Mouse (Mus musculus) midbrain, postnatal 0 days (tissue): ENCODE results near the gene Det1. TPM values are rescaled to one million over a fixed set of nuclear protein-coding genes. Genes with fewer than 3 reads are reported as not detected.

Source experiments
- ATAC-seq: fragments of 200-750 bp; cut with Nextera tagmentation; 2 replicates; pipeline ENCODE4 v1.8.0; 2017; ENCODE audit warnings: moderate number of reproducible peaks, mild to moderate bottlenecking, moderate TSS enrichment, moderate library complexity; ENCODE audit not compliant: low FRiP score
- DNase-seq: peaks from one replicate; pipeline ENCODE4 v3.0.0-alpha.2; 2015; ENCODE audit warnings: low spot score
- H3K27ac ChIP-seq: fragments of 300-500 bp; sonication (generic); 2 replicates; pipeline ENCODE4 v1.5.1; 2014; ENCODE audit warnings: low read depth, mild to moderate bottlenecking, low read length, mixed read lengths
- H3K27me3 ChIP-seq: fragments of 300-500 bp; sonication (generic); 2 replicates; pipeline ENCODE4 v1.6.1; 2014; ENCODE audit warnings: low read length, control low read depth, mixed read lengths; ENCODE audit not compliant: insufficient read depth
- H3K36me3 ChIP-seq: fragments of 300-500 bp; sonication (generic); 2 replicates; pipeline ENCODE4 v1.6.1; 2014; ENCODE audit warnings: low read length, control low read depth, mixed read lengths; ENCODE audit not compliant: insufficient read depth
- H3K4me1 ChIP-seq: fragments of 300-500 bp; sonication (generic); 2 replicates; pipeline ENCODE4 v1.6.1; 2014; ENCODE audit warnings: mild to moderate bottlenecking, control low read depth, antibody characterized with exemption, low read length, mixed read lengths; ENCODE audit not compliant: insufficient read depth
- H3K4me2 ChIP-seq: fragments of 300-500 bp; sonication (generic); 2 replicates; pipeline ENCODE4 v1.6.1; 2014; ENCODE audit warnings: low read depth, mild to moderate bottlenecking, low read length, mixed read lengths; ENCODE audit not compliant: poor library complexity, severe bottlenecking
- H3K4me3 ChIP-seq: fragments of 300-500 bp; sonication (generic); 2 replicates; pipeline ENCODE4 v1.5.1; 2014; ENCODE audit warnings: low read depth, mild to moderate bottlenecking, low read length, moderate library complexity
- H3K9ac ChIP-seq: fragments of 300-500 bp; sonication (generic); replicated peaks from 2 replicates; pipeline ENCODE4 v1.6.1; 2014; ENCODE audit warnings: mild to moderate bottlenecking, low read length, moderate library complexity, mixed read lengths; ENCODE audit not compliant: poor library complexity, severe bottlenecking
- H3K9me3 ChIP-seq: fragments of 300-500 bp; sonication (generic); 2 replicates; pipeline ENCODE4 v1.6.1; 2016; ENCODE audit warnings: low read length, control low read depth
- CTCF ChIP-seq: IDR thresholded peaks from 2 replicates; pipeline ENCODE4 v1.5.1; 2016; ENCODE audit warnings: antibody characterized with exemption, mild to moderate bottlenecking
- WGBS: fragments of 180-500 bp; shearing (Covaris S2); extraction: QIAGEN DNeasy Blood & Tissue Kit; methylation state at CpG from one replicate; pipeline ENCODE4 v1.1.7; 2014; 5-methylcytosine and 5-hydroxymethylcytosine counted together
- polyA plus RNA-seq: library from polyadenylated mRNA; unstranded; fragments of >200 nt; fragmentation: Nextera tagmentation; extraction: Ambion mirVana; gene quantifications from 2 replicates; pipeline ENCODE4 v1.2.1, GENCODE M21; 2015
- total RNA-seq: library from RNA; depleted of rRNA; stranded (reverse); fragments of >200 nt; gene quantifications from 2 replicates; pipeline ENCODE4 v1.2.3, GENCODE M21; 2014

The Det1 gene
- total and polyA plus RNA-seq, 2 experiments from 2014 or later, result 6.2 to 13.2 TPM

DNA sequence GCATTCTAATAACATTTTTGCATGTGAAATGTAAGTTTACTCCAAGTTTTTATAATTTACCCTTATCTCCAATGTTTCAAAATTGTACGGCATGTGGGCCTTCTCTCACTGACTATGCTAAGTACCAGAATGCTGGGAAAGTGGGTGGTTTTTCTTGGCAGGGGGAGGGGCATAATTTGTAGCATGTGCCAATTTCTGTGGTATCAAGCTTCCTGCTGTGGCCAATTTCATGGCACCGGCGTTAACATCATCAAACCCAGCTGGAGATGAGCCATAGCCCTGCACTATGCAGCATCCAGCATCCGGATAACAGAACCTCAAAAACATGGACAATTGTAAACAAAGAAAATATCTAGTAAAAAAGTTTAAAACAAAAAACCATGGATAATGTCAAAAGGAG is 9.8 kb downstream of the Det1 start:
- H3K27me3 ChIP-seq, result no peaks in the 10 kb centered on the region
- no peak overlapping the region for H3K4me3 ChIP-seq
- DNase-seq (no peak), ATAC-seq (no peak)
- no peak for TF ChIP-seq CTCF
- WGBS, result 58% methylated on average over 4 of the region's 4 CpGs
- H3K4me2 ChIP-seq, result no peak overlapping the region
- no peak overlapping the region for H3K27ac ChIP-seq
- H3K9me3 ChIP-seq, result no peaks in the 10 kb centered on the region
- peaks cover 23% of the 10 kb centered on the region; the same call in 1 of the 2 replicates for H3K36me3 ChIP-seq
- H3K4me1 ChIP-seq, result no peaks in the 10 kb centered on the region
- no peak overlapping the region for H3K9ac ChIP-seq

DNA sequence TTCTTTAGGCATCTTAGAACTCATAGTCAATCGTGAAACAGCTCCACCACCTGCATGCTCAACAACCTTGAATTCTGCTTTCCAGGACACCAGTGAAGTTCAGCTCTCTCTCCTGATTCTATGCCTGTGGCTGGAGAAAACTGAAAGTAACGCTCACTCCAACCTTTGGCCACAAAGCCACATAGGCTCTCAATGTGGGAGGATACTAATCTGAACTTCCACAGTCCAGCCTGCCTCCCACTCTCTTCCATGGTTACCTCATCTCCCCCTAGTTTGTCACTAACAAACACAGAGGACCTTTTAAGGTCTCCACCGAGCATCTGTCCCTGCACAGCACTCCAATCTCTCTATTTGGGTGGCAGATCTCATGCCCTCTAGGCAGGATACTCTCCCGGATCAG is 11.4 kb downstream of the Det1 start:
- TF ChIP-seq CTCF, result no peak
- Histone ChIP-seq H3K27ac (no peak overlapping the region), H3K27me3 (no peaks in the 10 kb centered on the region), H3K4me2 (no peak overlapping the region), H3K9ac (no peak overlapping the region), H3K4me3 (no peak overlapping the region), H3K9me3 (no peaks in the 10 kb centered on the region), H3K36me3 (peaks cover 16% of the 10 kb centered on the region; the same call in 1 of the 2 replicates), H3K4me1 (no peaks in the 10 kb centered on the region)
- 83% methylated on average over 4 of the region's 4 CpGs for WGBS
- DNase-seq (no peak), ATAC-seq (no peak)

- ATAC-seq (no peak), DNase-seq (no peak)
- TF ChIP-seq CTCF, result no peak
- Histone ChIP-seq H3K27ac (0 out of 2 replicates have a peak overlapping the region, but pooled peaks have one; percentile 14), H3K4me3 (no peak overlapping the region), H3K36me3 (peaks cover 21% of the 10 kb centered on the region), H3K27me3 (no peaks in the 10 kb centered on the region), H3K4me1 (no peaks in the 10 kb centered on the region), H3K9me3 (no peaks in the 10 kb centered on the region), H3K4me2 (no peak overlapping the region), H3K9ac (no peak overlapping the region)
- WGBS, result 82% methylated on average over 14 of the region's 14 CpGs
Measured at GRCm38 (mm10) chr7:78827749-78828362, 19.2 kb downstream of the Det1 start.

GRCm38 (mm10) chr7:78826682-78827385 is 20.2 kb downstream of the Det1 start:
- 55% methylated on average over 9 of the region's 9 CpGs for WGBS
- H3K9me3 ChIP-seq, result no peaks in the 10 kb centered on the region
- peak; percentile 50 for TF ChIP-seq CTCF
- H3K36me3 ChIP-seq, result peaks cover 21% of the 10 kb centered on the region
- H3K27me3 ChIP-seq, result no peaks in the 10 kb centered on the region
- peak; percentile 44 for DNase-seq
- H3K4me3 ChIP-seq, result no peak overlapping the region
- no peak overlapping the region for H3K27ac ChIP-seq
- ATAC-seq, result no peak
- H3K4me1 ChIP-seq, result no peaks in the 10 kb centered on the region
- H3K9ac ChIP-seq, result no peak overlapping the region
- no peak overlapping the region for H3K4me2 ChIP-seq

- no peaks in the 10 kb centered on the region for H3K27me3 ChIP-seq
- H3K9ac ChIP-seq, result no peak overlapping the region
- H3K36me3 ChIP-seq, result no peaks in the 10 kb centered on the region
- WGBS, result 90% methylated on average over 12 of the region's 12 CpGs
- ATAC-seq (no peak), DNase-seq (no peak)
- no peak overlapping the region for H3K4me3 ChIP-seq
- no peaks in the 10 kb centered on the region for H3K4me1 ChIP-seq
- H3K4me2 ChIP-seq, result no peak overlapping the region
- no peak overlapping the region for H3K27ac ChIP-seq
- TF ChIP-seq CTCF, result no peak
- H3K9me3 ChIP-seq, result no peaks in the 10 kb centered on the region
Measured at GRCm38 (mm10) chr7:78818336-78818735, 28.7 kb downstream of the Det1 start.

GRCm38 (mm10) chr7:78814766-78815165 is 32.3 kb downstream of the Det1 start:
- H3K4me1 ChIP-seq, result no peaks in the 10 kb centered on the region
- DNase-seq (peak; percentile 51), ATAC-seq (no peak)
- H3K36me3 ChIP-seq, result no peaks in the 10 kb centered on the region
- peak overlapping the region; percentile 36; the same call in 1 of the 2 replicates for H3K9ac ChIP-seq
- no peak for TF ChIP-seq CTCF
- H3K9me3 ChIP-seq, result no peaks in the 10 kb centered on the region
- no peaks in the 10 kb centered on the region for H3K27me3 ChIP-seq
- peak overlapping the region; percentile 51 for H3K27ac ChIP-seq
- no peak overlapping the region for H3K4me2 ChIP-seq
- no peak overlapping the region for H3K4me3 ChIP-seq
